Mouse (Mus musculus) gastrocnemius, postnatal 4 days (tissue): ENCODE data around the gene Gm10134. TPM values are rescaled to one million over a fixed set of nuclear protein-coding genes. Genes with fewer than 3 reads are reported as not detected.

Source experiments
- DNase-seq, 2 experiments: peaks; one replicate each; pipeline ENCODE4 v3.0.0; 2021 to 2022; ENCODE audit warnings: low spot score in 2 of 2, mixed read lengths in 2 of 2
- total RNA-seq, 2 experiments: library from RNA; stranded (reverse); gene quantifications; 2 replicates each; pipeline ENCODE4 v1.2.3; 2021

Gene Gm10134
- total RNA-seq, 2 experiments from 2014 or later: 1.7 to 2.7 TPM

DNA sequence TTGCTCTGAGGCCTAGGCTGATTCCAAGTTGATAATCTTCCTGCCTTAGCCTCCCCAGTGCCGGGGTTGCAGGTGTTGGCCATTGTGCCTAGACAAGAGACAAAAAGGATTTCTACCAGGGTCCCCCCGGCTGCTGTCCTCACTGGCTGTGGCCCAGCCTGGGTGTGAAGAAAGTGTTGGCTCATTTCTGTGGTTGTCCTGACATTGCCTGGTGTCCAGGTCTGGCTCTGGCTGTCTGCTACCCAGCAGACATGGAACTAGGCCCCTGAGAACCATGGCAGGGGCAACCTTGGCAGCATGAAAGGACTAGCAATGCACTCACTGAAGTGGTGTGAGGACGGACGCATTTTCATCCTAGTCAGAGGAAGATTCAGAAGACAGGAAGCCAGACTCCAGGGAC lies 24.0 kb downstream of the Gm10134 start:
- no peak for DNase-seq

DNA sequence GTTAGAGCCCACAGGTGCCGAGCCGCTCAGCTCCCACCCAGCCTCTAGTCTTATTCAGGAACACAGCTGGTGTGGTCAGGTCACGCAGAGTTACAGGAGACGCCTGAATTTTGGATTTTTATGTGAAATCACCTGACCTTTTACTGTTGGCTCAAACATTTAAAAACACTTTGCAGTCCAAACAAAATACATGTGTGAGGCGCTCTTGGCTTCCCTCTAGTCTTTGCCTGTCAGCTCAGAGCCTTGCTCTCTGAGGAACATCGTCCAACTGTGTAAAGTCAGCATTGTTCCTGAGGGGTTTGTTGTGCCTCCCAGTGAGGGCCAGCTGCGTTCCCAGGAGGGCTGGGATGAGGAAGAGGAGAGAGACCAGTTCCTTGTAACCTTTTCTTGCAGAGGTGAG lies 24.4 kb downstream of the Gm10134 start:
- DNase-seq: no peak

DNA sequence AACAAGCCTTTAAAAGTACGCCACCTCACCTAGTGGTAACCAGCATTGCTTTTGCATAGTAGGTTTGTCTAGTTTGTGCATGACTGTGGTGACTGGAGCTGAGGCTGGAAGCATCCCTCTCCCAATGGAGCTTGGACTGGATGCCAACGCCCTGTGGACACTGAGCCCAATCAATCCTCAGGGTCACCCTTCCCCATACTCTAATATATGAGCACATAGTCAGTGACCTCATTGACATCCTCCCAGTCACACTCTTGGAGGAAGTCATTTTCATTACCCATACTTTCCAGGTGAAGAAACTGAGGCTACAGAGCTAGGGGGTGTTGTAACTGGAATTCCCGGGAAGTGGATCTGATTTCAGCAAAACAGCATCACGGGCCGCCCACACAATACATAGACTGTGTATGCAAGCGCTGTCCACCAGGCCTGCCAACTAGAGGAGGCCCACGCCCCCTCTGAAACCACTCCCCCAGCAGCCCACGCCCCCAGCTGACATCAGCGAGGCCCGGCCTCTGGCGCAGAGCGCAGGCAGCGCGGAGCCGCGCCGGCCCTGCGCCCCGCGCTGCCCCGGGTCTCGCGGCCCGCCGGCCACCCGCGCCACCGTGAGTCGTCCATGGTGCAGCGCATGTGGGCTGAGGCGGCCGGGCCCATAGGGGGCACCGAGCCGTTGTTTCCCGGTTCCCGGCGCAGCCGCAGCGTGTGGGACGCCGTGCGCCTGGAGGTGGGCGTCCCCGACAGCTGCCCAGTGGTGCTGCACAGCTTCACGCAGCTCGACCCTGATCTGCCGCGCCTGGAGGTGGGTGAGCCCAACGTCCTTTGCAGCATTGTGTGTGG lies 27.3 kb downstream of the Gm10134 start:
- peak; percentile 79 to 89 for DNase-seq

DNA sequence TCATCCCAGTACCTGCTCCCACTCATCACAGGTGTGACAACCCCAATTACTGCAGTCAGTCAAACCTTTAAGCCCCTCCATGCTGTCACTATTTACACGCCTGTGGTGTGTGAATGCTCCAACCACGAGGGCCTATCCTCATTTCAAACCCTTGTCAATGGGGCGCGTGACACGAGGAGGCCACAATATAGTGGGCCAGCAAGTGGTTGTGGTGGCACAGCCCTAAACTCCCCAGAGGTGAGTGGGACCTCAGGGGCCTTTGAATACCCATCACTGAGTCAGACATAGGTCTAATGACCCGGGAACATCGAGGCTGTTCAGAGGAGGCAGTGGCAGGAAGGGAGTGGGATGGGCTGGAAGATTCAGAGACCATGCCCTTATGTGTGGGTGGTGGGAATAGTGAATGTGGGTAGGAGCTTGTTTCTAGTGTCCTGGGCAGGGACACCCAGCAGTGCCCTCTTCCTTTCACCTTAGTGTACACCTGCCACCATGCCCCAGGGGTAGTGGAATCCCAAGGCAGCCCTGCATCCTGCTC lies 28.1 kb downstream of the Gm10134 start:
- no peak for DNase-seq

DNA sequence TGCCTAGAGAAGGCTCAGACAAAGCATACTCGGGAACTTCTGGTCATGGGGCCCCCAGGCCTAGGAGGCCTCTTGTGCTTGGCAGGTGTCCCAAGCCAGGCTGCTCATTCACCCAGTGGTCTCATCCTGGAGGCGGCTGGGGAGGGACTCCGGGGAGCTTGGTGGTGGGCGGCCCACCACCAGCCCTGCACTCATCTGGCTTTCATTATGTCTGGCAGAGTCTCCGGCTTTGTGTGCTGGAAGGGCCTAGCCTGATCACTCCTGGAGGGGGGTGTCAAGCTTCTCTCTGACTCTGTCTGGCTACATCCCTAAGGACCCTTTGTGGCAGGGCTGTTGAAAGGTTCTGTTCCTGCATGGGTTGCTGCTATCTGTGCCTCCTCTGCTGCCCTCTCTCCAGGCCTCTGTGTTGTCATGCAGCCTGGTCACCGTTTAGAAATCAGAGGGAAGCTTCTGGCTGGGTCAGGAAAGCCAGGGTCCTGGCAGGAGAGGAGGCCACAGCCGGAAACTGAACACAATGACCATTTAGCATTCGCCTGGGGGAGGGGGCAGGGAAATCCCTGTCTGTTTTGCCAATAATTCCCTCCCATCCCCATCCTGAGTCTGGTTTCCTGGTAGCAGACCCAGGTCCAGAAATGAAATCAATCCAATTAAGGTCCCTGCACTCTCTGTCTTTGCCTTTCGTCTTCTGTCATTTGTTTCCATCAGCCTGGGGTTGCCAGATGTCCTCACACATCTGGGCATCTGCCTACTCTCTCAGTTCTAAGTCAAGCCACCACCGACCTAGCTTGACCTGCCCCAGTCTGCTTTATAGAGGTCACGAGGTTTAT lies 28.8 kb downstream of the Gm10134 start:
- peak in 1 of 2 experiments; percentile 62 for DNase-seq

DNA sequence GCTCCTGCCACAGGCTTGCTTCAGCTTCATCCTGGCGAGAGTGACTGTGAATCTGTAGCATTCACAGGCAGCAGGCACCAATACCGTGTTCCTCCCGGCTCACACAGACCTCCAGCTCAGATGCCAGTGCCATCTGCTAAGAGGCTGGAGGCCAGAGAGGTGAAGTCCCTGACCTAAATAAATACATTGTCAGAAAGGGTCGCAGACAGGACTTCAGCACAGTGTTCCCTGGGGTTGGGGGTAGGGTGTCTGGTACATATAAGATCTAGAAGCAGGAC lies 29.3 kb downstream of the Gm10134 start:
- DNase-seq: no peak

DNA sequence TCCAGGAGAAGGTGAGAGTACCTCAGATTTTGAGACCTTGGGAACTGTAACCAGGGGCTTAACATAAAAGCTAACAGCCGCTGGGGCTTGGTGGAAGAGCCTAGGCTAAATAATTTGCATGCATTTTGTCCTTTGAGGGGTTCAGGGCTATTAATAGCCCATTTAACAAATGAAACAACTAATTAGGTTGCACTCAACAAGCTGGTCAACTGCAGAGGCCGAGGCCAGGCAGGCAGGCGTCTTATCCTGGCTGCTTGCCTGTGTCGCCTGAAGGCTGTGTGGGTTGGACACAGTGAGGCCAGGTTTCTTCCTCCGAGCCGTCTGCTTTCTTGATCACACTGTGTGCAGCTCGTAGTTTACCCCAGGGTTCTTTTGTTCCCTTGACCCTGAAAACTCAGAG lies 29.8 kb downstream of the Gm10134 start:
- no peak for DNase-seq

DNA sequence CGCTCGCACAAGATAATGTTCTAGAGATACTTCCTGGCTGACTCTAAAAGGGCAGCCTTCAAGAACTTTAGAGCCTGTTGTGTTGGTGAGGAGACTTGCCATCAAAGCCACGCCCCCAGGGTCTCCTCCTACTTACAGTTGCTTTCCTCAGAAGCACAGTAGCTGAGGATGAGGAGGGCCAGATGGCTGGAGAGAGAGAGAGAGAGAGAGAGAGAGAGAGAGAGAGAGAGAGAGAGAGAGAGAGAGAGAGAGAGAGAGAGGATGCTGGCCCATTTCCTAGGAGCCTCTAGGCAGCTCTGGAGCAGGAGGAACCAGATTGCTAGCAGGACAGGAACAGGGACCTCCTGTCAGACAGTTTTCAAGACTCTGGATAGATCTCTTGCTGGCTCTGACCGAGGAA lies 30.3 kb downstream of the Gm10134 start:
- DNase-seq: no peak

DNA sequence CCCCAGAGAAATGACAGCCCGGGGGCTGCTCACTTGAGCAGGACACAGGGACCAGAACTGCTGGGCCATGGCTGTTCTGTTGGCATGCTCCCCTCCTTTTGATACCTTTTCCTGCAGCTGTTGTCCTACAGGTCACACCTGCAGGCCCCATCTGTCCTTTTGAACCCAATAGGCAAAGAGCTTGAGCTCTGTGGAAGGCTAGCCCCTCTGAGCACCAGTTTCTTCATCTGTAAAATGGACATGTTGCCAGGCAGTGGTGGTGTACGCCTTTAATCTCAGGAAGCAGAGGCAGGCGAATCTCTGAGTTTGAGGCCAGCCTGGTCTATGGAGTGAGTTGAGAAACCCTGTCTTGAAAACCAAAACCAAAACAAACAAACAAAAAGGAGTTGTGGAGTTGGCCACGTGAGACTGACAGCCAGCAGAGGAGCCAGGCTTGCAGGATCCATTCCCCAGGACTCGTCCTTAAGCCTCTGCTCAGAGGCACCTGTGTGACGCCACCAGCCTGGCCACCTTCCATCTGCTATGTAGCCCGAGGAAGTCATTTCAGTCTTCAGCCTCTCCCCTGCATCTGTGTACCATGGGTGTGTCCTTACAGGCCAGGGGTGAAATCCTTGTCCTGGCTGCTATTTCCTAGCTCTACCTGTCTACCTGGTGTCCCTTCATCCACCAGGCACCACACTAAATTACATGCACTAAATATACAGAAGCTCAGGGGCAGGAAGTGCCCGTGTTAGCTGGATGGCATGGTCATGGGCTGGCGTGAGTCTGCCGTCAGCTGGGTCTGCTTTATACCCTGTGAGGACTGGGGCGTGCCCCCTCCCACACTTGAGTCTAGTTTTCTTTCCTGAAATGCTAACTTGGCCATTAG lies 31.1 kb downstream of the Gm10134 start:
- no peak for DNase-seq

DNA sequence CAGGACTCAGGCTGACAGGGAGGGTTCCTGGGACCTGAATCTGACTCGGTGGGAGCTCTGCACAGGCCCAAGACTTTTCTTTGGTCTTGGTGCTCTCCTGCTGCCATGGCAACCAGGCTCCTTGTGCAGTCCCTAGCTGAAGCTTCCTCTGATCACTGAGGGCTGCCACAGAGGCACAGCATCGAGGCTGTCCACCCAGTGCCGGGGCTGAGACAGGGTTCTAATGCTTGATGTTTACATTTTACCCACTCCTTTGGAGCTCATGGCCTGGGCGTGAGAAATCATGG lies 31.7 kb downstream of the Gm10134 start:
- no peak for DNase-seq

DNA sequence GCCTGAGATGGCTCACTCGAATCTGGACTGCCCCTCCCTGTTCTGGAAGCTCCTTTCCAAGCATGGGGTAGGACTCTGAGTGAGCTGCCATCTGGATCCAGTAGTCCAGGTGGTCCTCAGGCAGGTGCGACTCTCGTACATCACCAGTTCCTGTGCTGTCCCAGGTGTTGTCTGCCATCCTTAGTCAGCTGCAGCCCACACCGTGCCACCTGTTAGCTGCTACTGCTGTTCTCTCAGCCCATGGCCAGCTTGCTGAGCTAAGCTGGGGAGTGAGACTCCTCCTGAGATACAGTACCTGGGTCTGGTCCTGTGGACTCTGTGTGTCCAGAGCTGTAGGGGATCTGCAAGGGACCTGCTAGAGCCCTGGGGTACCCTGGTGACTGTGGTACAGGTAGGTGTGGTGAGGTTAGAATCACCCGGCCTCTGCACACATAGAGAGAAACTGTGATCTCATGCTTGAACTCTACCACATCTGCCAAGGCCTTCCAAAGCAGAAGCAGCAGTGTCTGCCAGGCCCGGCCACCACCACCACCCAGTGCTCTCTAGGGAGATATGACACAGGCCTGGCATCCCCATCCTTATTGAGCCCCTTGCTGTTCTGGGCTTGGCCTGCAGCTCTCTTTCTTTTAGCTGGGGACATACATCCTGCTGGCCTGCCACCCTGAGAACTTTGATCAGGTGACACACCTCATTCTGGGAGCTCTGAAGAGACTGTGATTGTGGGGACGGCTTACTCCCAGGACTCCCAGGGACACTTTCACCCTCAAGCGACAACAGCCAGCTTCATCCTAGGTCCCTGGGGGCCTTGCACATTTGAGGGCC lies 32.3 kb downstream of the Gm10134 start:
- no peak for DNase-seq

DNA sequence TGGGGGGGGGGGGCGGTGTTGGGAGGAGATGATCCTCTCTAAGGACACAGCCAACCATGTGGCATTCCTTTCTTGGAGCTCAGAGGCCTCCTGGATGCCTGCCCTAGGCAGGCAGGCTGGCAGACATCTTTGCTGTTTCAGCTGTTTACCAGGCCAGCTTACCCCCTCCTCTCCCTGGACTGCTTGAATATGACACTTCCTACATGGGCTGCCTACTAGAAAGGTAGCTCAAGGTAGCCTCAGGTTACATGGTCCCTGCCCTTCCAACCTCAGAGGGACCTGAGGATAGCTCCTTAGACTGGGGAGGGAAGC lies 32.9 kb downstream of the Gm10134 start:
- no peak for DNase-seq

DNA sequence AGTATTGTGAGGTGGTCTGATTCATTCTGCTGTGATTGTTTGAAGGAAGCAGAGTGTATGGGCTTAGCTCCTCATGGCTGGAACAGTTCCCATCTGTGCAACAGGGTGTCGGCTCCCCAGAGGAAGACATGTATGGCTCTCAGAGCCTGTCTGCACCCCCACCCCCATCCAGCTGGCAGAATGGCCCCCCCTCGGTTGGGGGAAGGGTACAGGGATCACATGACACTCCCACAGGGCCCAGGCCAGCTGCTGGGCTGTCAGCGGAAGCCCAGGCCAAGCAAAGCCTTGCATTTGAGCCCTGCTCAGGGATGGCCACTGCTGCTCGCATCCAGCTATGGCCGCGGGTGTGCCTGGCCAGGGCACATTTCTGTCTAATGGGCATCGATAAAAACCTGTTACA lies 33.3 kb downstream of the Gm10134 start:
- DNase-seq: peak; percentile 70 to 86

DNA sequence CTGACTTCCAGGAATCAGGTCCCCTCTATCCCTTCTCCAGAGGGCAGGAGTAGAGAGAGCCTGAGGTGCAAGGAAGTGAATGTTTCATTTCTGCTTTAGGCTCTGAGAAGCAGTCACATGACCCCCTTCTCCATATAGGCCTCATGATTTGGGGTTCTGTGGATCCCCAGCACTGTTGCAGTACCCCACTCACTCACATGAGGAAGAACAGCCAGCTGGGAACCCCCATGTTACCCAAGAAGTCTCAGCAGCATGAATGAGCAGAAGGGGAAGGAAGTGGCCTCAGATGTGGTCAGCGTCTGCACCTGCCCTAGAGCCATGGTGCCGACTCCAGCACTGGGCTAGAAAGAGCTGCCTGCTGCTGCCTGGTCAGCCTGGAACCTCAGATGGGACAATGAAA lies 34.1 kb downstream of the Gm10134 start:
- no peak for DNase-seq

DNA sequence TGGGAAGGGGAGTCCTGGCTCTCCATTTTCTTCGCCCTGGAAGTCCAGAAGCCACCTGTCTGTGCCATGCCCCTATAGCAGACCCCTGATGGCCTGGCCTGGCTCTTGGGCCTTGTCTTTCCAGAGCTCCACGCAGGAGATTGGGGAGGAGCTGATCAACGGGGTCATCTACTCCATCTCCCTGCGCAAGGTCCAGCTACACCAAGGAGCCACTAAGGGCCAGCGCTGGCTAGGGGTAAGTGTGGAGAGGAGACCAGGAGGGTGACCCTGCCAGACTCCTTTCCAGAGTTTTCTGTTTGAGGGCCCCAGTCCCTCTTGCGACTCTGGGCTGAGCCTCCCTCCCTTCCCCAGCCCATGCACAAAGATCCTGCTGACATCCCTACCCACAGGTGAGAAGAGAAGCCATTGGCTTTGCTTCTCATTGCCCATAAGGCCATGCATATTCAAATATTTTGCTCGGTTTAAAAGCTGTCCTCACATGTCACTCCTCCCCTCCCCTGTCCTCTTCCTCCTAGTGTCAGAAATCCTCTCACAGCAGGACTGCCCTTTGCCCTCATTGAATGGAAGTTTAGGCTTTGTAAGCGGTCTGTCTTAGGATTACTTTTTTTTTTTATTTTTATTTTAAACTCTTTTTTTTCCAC lies 34.8 kb downstream of the Gm10134 start:
- DNase-seq: no peak

DNA sequence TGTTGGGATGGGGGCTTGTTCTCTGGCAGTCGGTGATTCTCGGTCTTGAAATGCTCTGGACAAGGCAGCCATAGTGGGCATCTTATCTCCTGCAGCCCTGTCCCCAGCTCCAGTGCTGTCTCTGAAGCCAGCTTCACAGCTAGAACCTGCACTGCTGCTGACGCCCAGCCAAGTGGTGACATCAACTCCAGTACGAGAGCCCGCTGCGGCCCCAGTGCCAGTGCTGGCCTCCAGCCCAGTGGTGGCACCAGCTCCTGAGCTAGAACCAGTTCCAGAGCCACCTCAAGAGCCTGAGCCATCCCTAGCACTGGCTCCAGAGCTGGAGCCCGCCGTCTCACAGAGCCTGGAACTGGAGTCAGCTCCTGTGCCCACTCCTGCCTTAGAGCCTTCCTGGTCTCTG lies 38.0 kb downstream of the Gm10134 start:
- no peak for DNase-seq

DNA sequence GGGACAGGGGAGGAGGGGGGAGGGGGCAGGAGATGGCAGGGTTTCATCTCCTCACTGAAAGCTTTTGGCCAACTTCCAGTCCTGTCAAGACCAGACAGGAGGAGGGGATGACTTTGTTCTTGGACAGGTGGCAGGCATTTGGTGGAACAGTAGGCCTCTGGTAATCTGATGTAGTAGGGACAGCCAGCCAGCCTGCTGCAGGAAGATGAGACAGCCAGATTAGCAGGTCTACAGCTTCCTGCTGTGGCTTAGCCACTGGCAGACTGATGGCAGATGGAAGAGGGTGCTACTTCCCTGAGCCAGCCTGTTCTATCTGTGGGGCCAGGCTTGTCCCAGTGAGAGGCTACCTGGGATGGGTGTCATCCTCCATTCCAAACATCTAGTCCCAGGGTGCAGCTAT lies 40.1 kb downstream of the Gm10134 start:
- no peak for DNase-seq

DNA sequence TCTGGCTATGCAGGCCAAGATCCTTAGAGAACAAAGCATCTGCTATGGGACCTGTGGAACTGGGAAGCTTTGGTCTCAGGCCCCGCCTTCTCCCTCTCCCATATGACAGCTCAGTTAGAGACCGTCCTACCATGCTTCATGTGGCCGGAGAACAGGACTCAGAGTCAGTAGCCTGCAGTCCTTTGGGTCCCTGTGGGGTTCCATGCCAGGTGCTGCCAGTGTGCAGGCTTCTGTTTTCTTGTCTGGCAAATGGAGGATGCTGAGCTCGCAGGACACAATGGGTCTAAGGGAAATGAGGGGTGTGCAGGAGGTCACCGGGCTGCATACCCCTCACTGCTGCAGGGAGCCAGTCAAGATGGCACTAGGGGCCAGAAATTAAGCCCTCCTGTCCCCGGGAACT lies 40.7 kb downstream of the Gm10134 start:
- DNase-seq: no peak

DNA sequence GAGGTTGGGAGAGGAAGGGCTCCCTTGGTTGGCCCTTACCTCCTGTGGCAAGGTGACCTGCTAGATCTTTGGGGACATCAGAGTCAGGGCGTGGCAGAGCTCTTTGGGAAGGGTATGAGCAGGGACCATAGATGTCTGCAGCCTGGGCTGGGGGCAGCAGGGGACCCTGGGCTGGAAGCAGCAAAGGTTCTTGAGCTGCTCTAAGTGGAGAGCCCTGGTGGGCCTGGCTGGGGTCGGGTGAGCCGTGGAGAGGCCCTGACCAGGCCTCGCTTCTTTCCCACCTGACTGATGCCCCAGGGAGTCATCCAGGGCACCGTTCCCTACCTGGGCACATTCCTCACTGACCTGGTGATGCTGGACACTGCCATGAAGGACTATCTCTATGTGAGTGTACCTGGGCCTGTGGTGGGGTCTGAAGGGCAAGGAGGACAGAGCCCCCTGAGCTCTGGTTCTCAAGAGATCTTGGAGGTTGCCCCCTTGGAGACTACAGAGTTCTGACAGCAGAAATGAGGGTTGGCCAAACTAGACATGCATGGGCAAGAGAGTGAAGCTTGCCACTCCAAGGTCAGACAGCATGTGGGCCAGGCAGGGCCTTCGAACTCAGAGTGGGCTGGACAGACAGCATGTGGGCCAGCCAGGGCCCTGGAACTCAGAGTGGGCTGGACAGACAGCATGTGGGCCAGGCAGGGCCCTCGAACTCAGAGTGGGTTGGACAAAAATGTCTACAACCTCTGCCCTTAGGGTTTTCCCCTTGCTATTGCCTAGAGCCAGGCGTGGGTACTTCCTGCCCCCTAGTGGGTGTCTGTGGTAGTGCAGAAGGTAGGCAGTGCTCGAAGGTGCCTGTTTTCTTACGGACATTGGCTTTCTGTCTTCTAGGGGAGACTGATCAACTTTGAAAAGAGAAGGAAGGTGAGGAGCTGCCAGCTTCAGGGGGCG lies 41.6 kb downstream of the Gm10134 start:
- DNase-seq: peak; percentile 70 to 81
